Mouse (Mus musculus): ENCODE results near the gene Rnf121.
"Not testable (repeated sequence)": the region's sequence is repeated elsewhere in the genome, so short reads cannot be mapped to it uniquely, and the experiment has no call there.

Rnf121 gene

GRCm38 (mm10) chr7:102063891-102064290, 1.4 kb downstream of the Rnf121 start:
- no peak for DNase-seq

GRCm38 (mm10) chr7:102062203-102062602, 3.1 kb downstream of the Rnf121 start:
- DNase-seq: no peak

GRCm38 (mm10) chr7:102061353-102061752, 3.9 kb downstream of the Rnf121 start:
- DNase-seq: no peak

- not testable (repeated sequence) for DNase-seq
Observed at GRCm38 (mm10) chr7:102048524-102048923, 16.7 kb downstream of the Rnf121 start.

GRCm38 (mm10) chr7:102042314-102042713, 23.0 kb downstream of the Rnf121 start:
- no peak for DNase-seq

- DNase-seq: no peak
Observed at GRCm38 (mm10) chr7:102037318-102037717, 28.0 kb downstream of the Rnf121 start.

GRCm38 (mm10) chr7:102035534-102035933, 29.7 kb downstream of the Rnf121 start:
- no peak for DNase-seq

GRCm38 (mm10) chr7:102034904-102035303, 30.4 kb downstream of the Rnf121 start:
- peak; percentile 42 to 52 for DNase-seq

GRCm38 (mm10) chr7:102025187-102026119, 39.8 kb downstream of the Rnf121 start:
- no peak for DNase-seq

GRCm38 (mm10) chr7:102023821-102024220, 41.4 kb downstream of the Rnf121 start:
- no peak for DNase-seq

- not testable (repeated sequence) for DNase-seq
Observed at GRCm38 (mm10) chr7:102020934-102021333, 44.3 kb downstream of the Rnf121 start.

- no peak for DNase-seq
Observed at GRCm38 (mm10) chr7:102019362-102019761, 45.9 kb downstream of the Rnf121 start.

- DNase-seq: no peak
Observed at GRCm38 (mm10) chr7:102018590-102018989, 46.7 kb downstream of the Rnf121 start, which contains the start of gene Il18bp. Gene Il18bp (minus strand): TSS chr7:102018690.

- peak in 1 of 2 experiments; percentile 39 for DNase-seq
Observed at GRCm38 (mm10) chr7:102018034-102018433, 47.2 kb downstream of the Rnf121 start.

GRCm38 (mm10) chr7:102017452-102017851, 47.8 kb downstream of the Rnf121 start:
- DNase-seq: no peak

GRCm38 (mm10) chr7:102016936-102017335, 48.3 kb downstream of the Rnf121 start:
- DNase-seq: no peak

- DNase-seq: no peak
Observed at GRCm38 (mm10) chr7:102014995-102015394, 50.3 kb downstream of the Rnf121 start.

GRCm38 (mm10) chr7:102013416-102013815, 51.9 kb downstream of the Rnf121 start:
- DNase-seq: no peak

GRCm38 (mm10) chr7:102011855-102012254, 53.4 kb downstream of the Rnf121 start:
- DNase-seq: peak; percentile 58

GRCm38 (mm10) chr7:102006520-102006919, 58.7 kb downstream of the Rnf121 start:
- no peak for DNase-seq

GRCm38 (mm10) chr7:102000921-102001630, 64.2 kb downstream of the Rnf121 start:
- DNase-seq: peak; percentile 65 to 74

- peak; percentile 45 to 47 for DNase-seq
Observed at GRCm38 (mm10) chr7:102000296-102000695, 65.0 kb downstream of the Rnf121 start.

- peak; percentile 73 for DNase-seq
Observed at GRCm38 (mm10) chr7:101999461-102000151, 65.7 kb downstream of the Rnf121 start.
